ENCODE assay signal across 15 mouse cellular contexts in genomic region chr2:106959380-106959779, GRCm38 (mm10).
"Had no signal": no experiment of that assay in that cellular context is flagged by ENCODE, and none has a peak within 500 bp of the region (broad histone marks: within the 10 kb centered on the region; RNA-seq: fewer than 3 reads in every experiment).

No protein-coding gene starts in this region.

- H3K27ac ChIP-seq: layer of hippocampus, adult 2 months; liver, embryonic 13.5 days; midbrain, embryonic 10.5 days; midbrain, embryonic 13.5 days; stomach, postnatal 0 days had no signal

- DNase-seq: layer of hippocampus, adult 9-11 months; liver, embryonic 13.5 days; lung, adult 2 months; lung, postnatal 14 days; lung, postnatal 4 days; right cerebral cortex, postnatal 4 days; thymus, adult 2 months; thymus, postnatal 14 days; thymus, postnatal 4 days had no signal

- H3K9me3 ChIP-seq: liver, embryonic 13.5 days; midbrain, embryonic 10.5 days; midbrain, embryonic 13.5 days had no signal

- H3K9ac ChIP-seq: liver, embryonic 13.5 days; midbrain, embryonic 13.5 days had no signal

- ATAC-seq: intestine, postnatal 0 days; midbrain, embryonic 13.5 days; midbrain, embryonic 16.5 days had no signal

- H3K4me3 ChIP-seq: layer of hippocampus, adult 2 months; liver, embryonic 13.5 days; midbrain, embryonic 10.5 days; midbrain, embryonic 13.5 days had no signal

- H3K4me2 ChIP-seq: liver, embryonic 13.5 days; midbrain, embryonic 13.5 days had no signal

- H3K27me3 ChIP-seq: liver, embryonic 13.5 days; midbrain, embryonic 13.5 days had no signal

- H3K4me1 ChIP-seq: liver, embryonic 13.5 days; midbrain, embryonic 13.5 days had no signal
